Mouse (Mus musculus): ENCODE data around the gene Snapc3. TPM values are rescaled to one million over a fixed set of nuclear protein-coding genes. Genes with fewer than 3 reads are reported as not detected.

The Snapc3 gene
- polyA plus RNA-seq (2016; fragmentation: Nextera tagmentation; extraction: Ambion mirVana) = 15.4 and 17.7 TPM in 2 replicates

DNA sequence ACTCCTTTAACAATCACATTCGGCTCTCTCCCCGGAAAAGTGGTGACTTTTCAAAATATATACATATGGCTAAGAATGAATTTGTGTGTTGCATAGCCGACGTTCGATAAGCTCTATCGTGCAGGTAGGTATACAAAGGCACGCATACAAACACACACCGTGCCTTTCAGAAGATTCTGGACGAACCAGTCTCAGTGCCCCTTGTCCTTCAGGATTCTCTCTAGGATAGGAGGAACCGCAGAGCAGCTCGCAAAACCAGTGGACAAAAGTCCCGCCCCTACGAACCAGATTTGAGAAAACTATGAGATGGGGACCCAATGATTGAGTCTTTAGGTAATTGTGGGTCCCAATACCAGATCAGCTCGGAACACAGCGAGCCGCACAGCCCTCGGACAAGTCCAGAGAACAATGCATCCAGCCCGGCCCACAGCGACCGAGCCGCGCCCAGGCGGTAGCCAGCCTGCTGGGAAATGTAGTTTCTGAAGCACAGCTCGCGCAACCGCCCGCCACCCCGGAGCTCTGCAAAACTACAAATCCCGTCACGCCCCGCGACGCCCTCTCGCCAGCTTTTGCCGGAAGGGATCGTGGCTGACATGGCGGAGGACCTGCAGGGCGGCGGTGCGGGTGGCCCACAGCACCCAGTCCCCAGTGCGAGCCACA, at the start of gene Snapc3:
TSS of gene Snapc3 (plus strand) at position 565 of the 660 bp plus-strand sequence.
- Histone ChIP-seq H3K27me3 (replicated peaks) (no peaks in the 10 kb centered on the region), H3K9me3 (replicated peaks) (no peaks in the 10 kb centered on the region), H3K4me1 (peaks cover 24% of the 10 kb centered on the region), H3K27ac (peak within 1 kb of the TSS; percentile 46; the same call in 1 of the 2 replicates), H3K9ac (peak within 1 kb of the TSS; percentile 90), H3K36me3 (peaks cover 13% of the 10 kb centered on the region; the same call in 1 of the 2 replicates), H3K4me2 (peak within 1 kb of the TSS; percentile 72), H3K4me3 (peak within 1 kb of the TSS; percentile 92)
- under 1% methylated on average over 41 of the region's 41 CpGs for WGBS (ENCODE audit: insufficient replicate concordance)
- peak; percentile 99 for ATAC-seq

DNA sequence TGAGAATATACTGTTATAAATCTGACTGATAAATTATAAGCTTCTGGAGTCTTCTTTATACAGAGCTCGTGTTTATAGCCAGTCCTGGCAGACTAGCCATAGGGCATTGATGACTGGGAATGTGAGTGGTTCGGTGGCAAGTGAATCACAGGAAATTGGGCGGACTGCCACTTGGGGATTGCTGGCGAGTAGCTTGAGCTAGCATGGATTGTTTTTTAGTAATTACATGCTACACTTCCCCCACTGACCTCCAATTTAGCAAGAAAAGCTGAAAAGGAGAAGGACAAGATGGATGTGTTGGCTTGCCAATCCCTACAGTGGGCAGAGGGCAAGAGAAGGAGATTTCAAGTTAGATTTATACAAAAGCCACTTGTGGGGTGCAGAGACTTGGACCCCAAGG, 44.1 kb upstream of the Snapc3 start:
- 67% methylated on average over 4 of the region's 4 CpGs for WGBS (ENCODE audit: insufficient replicate concordance)
- H3K9me3 ChIP-seq (replicated peaks) = no peaks in the 10 kb centered on the region

DNA sequence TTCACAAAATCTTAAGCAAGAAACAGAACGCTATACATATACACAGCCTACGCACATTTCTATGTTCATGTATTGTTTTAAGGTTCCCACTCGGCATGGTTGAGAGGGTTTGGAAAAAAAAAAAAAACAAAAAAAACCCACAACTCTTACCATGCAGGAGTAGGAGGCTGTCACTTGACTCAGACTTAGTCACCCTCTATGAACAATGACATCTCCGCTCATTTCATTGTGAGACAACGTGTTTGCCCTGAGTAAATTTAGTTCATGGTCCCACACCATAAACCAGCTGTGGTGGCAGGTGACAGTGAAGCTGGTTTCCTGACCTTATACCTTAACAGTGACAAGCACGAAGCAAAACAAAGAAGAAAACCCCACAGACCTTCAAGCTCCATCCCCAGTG, 41.9 kb upstream of the Snapc3 start:
- no peak for ATAC-seq
- 66% methylated on average over 6 of the region's 6 CpGs for WGBS (ENCODE audit: insufficient replicate concordance)

More for the DNA sequence above, 44.1 kb upstream of the Snapc3 start:
- ATAC-seq = no peak
- no peaks in the 10 kb centered on the region for H3K4me1 ChIP-seq
- H3K4me3 ChIP-seq = no peak overlapping the region
- no peak overlapping the region for H3K9ac ChIP-seq
- H3K27ac ChIP-seq = no peak overlapping the region
- H3K36me3 ChIP-seq = no peaks in the 10 kb centered on the region
- H3K27me3 ChIP-seq (replicated peaks) = no peaks in the 10 kb centered on the region
- H3K4me2 ChIP-seq = no peak overlapping the region

DNA sequence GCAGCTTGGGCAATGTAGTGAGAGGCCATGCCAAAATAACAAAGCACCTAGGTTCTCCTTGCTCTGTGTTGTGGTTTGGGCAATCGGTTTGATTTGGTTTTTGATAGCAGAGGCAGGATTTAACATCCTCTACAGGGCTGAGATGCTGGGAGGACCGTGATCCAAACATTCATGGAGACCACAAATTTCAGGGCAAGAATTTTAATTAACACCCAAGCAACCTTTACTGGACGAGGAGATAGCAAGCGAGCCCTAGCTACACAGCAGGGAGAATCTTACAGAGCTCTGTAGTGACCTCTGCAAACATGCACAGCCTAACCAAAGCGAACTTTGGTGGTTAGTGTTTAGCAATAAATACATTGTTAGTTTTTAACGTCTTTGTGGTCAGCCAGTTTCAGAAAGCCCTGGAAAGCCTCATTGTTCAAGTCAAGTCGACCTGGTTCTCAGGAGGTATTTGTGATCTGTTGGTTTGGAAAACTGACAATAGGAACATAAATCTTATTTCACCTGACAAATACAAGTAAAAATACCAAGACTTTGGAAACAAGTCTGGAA, 41.0 kb upstream of the Snapc3 start:
- ATAC-seq = no peak
- 48% methylated on average over 7 of the region's 7 CpGs for WGBS (ENCODE audit: insufficient replicate concordance)
- no peak overlapping the region for H3K4me3 ChIP-seq
- H3K9me3 ChIP-seq (replicated peaks) = no peaks in the 10 kb centered on the region
- no peaks in the 10 kb centered on the region for H3K4me1 ChIP-seq
- H3K9ac ChIP-seq = no peak overlapping the region
- no peak overlapping the region for H3K27ac ChIP-seq
- no peaks in the 10 kb centered on the region for H3K36me3 ChIP-seq
- no peaks in the 10 kb centered on the region for H3K27me3 ChIP-seq (replicated peaks)
- H3K4me2 ChIP-seq = no peak overlapping the region

More for the DNA sequence above, 41.9 kb upstream of the Snapc3 start:
- Histone ChIP-seq H3K4me1 (no peaks in the 10 kb centered on the region), H3K27ac (no peak overlapping the region), H3K4me2 (no peak overlapping the region), H3K36me3 (no peaks in the 10 kb centered on the region), H3K27me3 (replicated peaks) (no peaks in the 10 kb centered on the region), H3K9ac (no peak overlapping the region), H3K4me3 (no peak overlapping the region), H3K9me3 (replicated peaks) (no peaks in the 10 kb centered on the region)

DNA sequence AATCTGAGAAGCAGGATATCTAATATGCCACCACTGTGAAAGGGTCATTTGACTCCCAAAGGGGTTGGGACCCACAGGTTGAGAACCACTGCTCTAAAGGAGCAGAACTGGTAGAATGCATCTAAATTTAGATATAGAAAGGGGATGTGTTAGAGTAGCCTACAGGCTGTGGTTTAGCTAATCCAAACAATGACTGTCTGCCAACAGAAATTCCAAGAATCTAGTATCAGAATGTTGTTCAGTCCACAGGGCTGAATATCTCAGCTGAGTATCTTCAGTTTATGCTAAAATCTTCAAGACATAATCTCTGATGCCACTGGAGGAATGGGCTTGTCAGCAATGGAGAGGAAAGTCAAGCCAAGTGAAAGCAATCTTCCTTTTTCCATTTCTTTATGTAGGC, 38.5 kb upstream of the Snapc3 start:
- no peaks in the 10 kb centered on the region for H3K36me3 ChIP-seq
- no peaks in the 10 kb centered on the region for H3K4me1 ChIP-seq
- H3K4me2 ChIP-seq = no peak overlapping the region
- no peak overlapping the region for H3K27ac ChIP-seq
- ATAC-seq = no peak
- H3K27me3 ChIP-seq (replicated peaks) = no peaks in the 10 kb centered on the region
- H3K4me3 ChIP-seq = no peak overlapping the region
- H3K9ac ChIP-seq = no peak overlapping the region
- H3K9me3 ChIP-seq (replicated peaks) = no peaks in the 10 kb centered on the region

DNA sequence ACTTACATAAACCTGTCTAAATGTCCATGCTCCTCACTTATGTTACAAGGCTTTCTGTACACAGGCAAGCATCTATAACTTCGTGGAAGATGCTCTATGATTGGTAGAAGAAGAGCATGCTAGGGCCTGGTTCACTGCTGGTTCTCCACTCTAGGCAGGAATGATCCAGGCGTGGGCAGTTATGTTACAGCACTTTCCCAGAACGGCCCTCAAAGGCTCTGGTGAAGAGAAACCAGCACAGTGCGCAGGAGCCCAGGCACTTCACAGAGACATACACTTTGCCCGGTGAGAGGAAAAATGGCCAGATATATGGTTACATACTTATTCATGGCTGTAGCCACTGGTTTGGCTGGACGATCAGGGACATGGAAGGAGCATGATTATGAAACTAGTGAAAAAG, 37.8 kb upstream of the Snapc3 start:
- H3K27ac ChIP-seq = no peak overlapping the region
- no peaks in the 10 kb centered on the region for H3K36me3 ChIP-seq
- no peaks in the 10 kb centered on the region for H3K27me3 ChIP-seq (replicated peaks)
- ATAC-seq = no peak
- 71% methylated on average over 6 of the region's 6 CpGs for WGBS (ENCODE audit: insufficient replicate concordance)
- no peaks in the 10 kb centered on the region for H3K4me1 ChIP-seq
- no peaks in the 10 kb centered on the region for H3K9me3 ChIP-seq (replicated peaks)
- no peak overlapping the region for H3K9ac ChIP-seq
- no peak overlapping the region for H3K4me3 ChIP-seq
- H3K4me2 ChIP-seq = no peak overlapping the region

DNA sequence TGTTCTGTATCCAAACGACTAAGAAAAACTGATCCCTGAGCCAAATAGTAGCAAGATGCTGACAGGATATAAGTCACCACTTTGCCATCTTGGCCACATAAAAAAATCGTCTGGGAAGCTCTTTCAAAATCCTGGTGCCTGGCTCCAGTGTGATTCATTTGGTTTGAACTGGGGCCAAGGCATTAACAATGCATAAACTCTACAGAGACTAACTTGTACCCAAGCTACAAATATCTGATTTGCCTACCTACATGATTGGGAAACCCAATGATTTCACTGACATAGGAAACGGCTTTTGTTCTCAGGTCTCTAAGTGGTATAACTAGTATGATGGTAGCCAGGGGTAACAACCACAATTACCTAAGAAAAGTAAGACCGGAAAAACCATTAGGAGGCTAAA, 37.3 kb upstream of the Snapc3 start:
- Histone ChIP-seq H3K4me3 (no peak overlapping the region), H3K4me1 (no peaks in the 10 kb centered on the region), H3K4me2 (no peak overlapping the region), H3K27ac (no peak overlapping the region), H3K36me3 (no peaks in the 10 kb centered on the region), H3K9me3 (replicated peaks) (no peaks in the 10 kb centered on the region), H3K9ac (no peak overlapping the region), H3K27me3 (replicated peaks) (no peaks in the 10 kb centered on the region)
- no peak for ATAC-seq
- WGBS (ENCODE audit: insufficient replicate concordance) = 63% methylated on average over 4 of the region's 4 CpGs

DNA sequence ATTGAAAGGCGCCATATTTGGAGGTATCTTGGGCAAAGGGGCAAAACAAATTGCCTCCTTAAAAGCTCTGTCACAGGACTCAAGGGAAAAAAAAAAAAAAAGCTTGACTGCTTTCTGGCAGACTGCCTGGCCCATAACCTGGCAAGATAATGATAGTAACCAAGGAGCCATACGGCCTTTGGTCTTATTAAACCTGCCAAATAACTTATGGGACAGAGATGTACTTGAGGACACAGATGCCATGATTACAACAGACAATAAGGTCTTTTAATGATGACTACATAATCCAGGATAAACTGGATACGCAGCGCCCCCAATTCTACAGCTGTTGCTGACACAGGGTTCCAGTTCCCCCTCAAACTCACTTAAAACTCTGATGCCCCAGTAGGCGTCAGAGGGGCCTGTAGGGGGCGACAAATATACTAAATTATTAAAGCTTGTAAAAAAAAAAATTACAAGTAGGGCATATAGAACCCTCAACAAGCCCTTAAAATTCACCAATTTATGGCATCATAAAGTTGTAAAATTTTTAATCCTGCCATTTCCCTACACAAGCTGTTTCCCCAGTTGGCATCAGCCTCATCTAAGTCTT, 33.5 kb upstream of the Snapc3 start:
- no peak for ATAC-seq
- Histone ChIP-seq H3K36me3 (no peaks in the 10 kb centered on the region), H3K27me3 (replicated peaks) (no peaks in the 10 kb centered on the region), H3K9ac (no peak overlapping the region), H3K27ac (no peak overlapping the region), H3K4me2 (no peak overlapping the region), H3K9me3 (replicated peaks) (no peaks in the 10 kb centered on the region), H3K4me3 (no peak overlapping the region), H3K4me1 (no peaks in the 10 kb centered on the region)
- 46% methylated on average over 6 of the region's 6 CpGs for WGBS (ENCODE audit: insufficient replicate concordance)

DNA sequence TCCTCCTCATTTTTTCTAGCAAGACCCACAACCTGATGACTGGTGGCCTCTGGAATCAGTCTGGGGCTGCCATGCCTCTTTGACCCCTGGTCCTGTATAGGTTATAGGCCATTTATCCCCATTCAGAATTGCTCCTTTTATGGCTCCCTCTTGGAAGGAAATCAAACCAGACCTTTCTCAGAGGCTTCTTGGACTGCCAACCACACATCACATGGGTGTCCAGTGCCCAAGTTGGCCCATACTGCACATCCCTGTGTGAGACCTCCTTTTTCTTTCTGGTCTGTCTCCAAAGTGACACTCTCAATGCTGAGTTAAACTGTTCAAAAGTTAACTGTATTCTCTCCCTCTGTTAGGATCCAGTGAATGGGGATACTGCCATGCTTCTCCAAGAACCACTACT, 32.4 kb upstream of the Snapc3 start:
- no peak overlapping the region for H3K4me3 ChIP-seq
- ATAC-seq = no peak
- H3K9ac ChIP-seq = no peak overlapping the region
- H3K27me3 ChIP-seq (replicated peaks) = no peaks in the 10 kb centered on the region
- no peaks in the 10 kb centered on the region for H3K36me3 ChIP-seq
- H3K4me2 ChIP-seq = no peak overlapping the region
- no peaks in the 10 kb centered on the region for H3K4me1 ChIP-seq
- no peak overlapping the region for H3K27ac ChIP-seq
- no peaks in the 10 kb centered on the region for H3K9me3 ChIP-seq (replicated peaks)

DNA sequence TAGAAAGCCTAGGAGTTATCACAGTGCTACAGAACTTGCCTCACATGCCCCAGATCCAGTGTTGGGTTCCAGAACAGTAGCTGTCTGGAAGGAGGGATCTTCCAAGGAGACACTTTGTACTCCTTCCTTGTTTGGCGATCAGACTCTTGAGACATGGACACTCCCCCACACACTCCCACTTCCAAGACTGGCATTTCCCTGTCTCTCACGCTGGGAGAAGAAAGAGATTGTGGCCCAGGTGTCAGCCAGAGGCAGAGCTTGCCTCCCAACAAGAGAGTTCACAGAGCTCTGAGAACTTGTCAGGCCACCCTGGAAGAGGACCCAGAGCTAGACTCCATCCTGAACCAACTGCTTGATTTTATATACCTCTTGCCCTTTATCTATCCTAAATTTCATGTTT, 27.0 kb upstream of the Snapc3 start:
- H3K4me2 ChIP-seq = no peak overlapping the region
- no peak overlapping the region for H3K27ac ChIP-seq
- WGBS (ENCODE audit: insufficient replicate concordance) = 30% methylated on average over 2 of the region's 2 CpGs
- no peak overlapping the region for H3K4me3 ChIP-seq
- no peaks in the 10 kb centered on the region for H3K4me1 ChIP-seq
- no peaks in the 10 kb centered on the region for H3K36me3 ChIP-seq
- ATAC-seq = no peak
- H3K9ac ChIP-seq = no peak overlapping the region
- H3K27me3 ChIP-seq (replicated peaks) = no peaks in the 10 kb centered on the region
- no peaks in the 10 kb centered on the region for H3K9me3 ChIP-seq (replicated peaks)

DNA sequence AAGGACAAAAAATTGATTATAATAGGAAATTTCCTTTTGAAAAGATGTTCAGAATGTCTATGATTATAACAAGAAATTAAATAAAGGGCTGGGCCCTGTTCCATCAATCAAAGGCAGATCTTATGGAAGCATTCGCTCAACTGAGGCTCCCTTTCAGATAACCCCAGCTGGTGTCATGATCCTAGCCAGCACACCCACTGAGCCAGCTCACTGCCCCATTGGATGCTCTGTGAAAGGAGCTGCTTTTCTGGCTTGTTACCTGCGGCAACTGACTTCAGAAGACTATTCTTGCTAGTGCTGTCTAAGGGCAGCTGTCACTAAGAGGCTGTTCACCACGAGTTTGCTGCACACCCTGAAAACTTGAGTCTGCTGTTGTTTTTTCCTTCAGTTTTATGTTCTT, 25.6 kb upstream of the Snapc3 start:
- Histone ChIP-seq H3K4me2 (no peak overlapping the region), H3K4me1 (no peaks in the 10 kb centered on the region), H3K27me3 (replicated peaks) (no peaks in the 10 kb centered on the region), H3K9me3 (replicated peaks) (no peaks in the 10 kb centered on the region), H3K27ac (no peak overlapping the region), H3K36me3 (no peaks in the 10 kb centered on the region), H3K9ac (no peak overlapping the region), H3K4me3 (no peak overlapping the region)
- no peak for ATAC-seq
- 41% methylated on average over 3 of the region's 3 CpGs for WGBS (ENCODE audit: insufficient replicate concordance)

DNA sequence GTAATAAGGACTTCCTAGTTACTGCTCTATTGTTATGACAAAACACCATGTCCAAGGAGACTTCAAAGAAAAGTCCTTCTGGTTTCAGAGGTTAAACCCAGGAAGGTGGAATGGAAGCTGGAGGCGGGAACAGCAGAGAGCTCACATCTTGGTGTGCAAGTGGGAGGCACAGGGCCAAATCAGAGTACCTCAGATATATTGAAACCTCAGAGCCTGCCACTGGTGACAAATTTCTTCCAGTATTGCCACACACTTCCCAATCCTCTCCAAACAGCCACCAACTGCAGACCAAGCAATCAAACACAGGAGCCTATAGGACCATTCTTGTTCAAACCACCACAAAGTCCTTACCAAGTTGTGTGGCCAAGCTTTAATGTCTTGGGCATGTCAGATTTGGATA, 23.8 kb upstream of the Snapc3 start:
- ATAC-seq = no peak
- Histone ChIP-seq H3K4me2 (no peak overlapping the region), H3K4me3 (no peak overlapping the region), H3K27ac (no peak overlapping the region), H3K4me1 (no peaks in the 10 kb centered on the region), H3K9ac (no peak overlapping the region), H3K36me3 (no peaks in the 10 kb centered on the region), H3K27me3 (replicated peaks) (no peaks in the 10 kb centered on the region), H3K9me3 (replicated peaks) (no peaks in the 10 kb centered on the region)
- 71% methylated on average over 1 of the region's 1 CpGs for WGBS (ENCODE audit: insufficient replicate concordance)

Data from liver, embryonic 12.5 days (tissue).